Mouse (Mus musculus): Measurements from ENCODE around the gene Trim65. TPM values are rescaled to one million over a fixed set of nuclear protein-coding genes. Genes with fewer than 3 reads are reported as not detected.

The Trim65 gene
- total and polyA plus RNA-seq, 3 experiments: 0.66 to 2.0 (median 1.4) TPM

DNA sequence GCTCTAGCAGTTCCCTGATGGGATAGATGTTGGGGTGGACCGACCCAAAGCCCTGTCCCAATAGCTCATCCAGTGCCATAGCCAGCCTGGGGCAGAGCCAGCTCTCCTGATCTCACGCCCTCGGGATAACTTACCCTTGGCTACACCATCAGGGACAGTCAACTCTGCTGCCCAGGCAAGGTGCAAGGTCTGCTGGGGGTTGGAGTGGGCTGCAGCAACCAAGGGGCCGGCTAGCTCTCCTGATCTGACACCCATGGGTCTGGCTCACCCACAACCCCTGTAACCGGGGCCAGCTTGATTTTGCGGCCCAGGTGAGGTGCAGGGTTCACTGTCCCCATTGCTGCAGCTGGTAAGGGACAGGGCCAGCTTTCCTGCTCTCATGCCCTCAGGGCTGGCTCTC is 39.3 kb downstream of the Trim65 start:
- dilution Hi-C loops (cut with MboI; ENCODE audit: extremely low pct_ligation_motif_present, extremely low pct_unique_long_range_greater_than_20kb, low sequenced_read_pairs) (no loop called here), in situ Hi-C loops (cut with MboI; ENCODE audit: low pct_ligation_motif_present, low pct_unique_long_range_greater_than_20kb, low sequenced_read_pairs) (no loop called here)
- no peak for TF ChIP-seq MXI1 (IDR thresholded peaks at IDR 0.05; ENCODE audit: low read depth, low read length)
- TF ChIP-seq EP300 (IDR thresholded peaks at IDR 0.05; ENCODE audit: low read length): no peak
- no peak for TF ChIP-seq ETS1 (conservative IDR thresholded peaks at IDR 0.05; ENCODE audit: low read depth, low read length)
- TF ChIP-seq ZC3H11A (IDR thresholded peaks at IDR 0.05; ENCODE audit: low read depth, low read length): no peak
- TF ChIP-seq BHLHE40 (IDR thresholded peaks at IDR 0.05; ENCODE audit: low read depth, low read length): no peak
- no peak for TF ChIP-seq CHD1 (IDR thresholded peaks at IDR 0.05; ENCODE audit: low read depth, low read length)
- no peak for TF ChIP-seq SIN3A (IDR thresholded peaks at IDR 0.05; ENCODE audit: low read length)
- TF ChIP-seq MAFK (IDR thresholded peaks at IDR 0.05; ENCODE audit: insufficient replicate concordance, low read length): no peak
- no peak for TF ChIP-seq MAX (IDR thresholded peaks at IDR 0.05; ENCODE audit: low read length)
- no peak for TF ChIP-seq NELFE (IDR thresholded peaks at IDR 0.05; ENCODE audit: low read depth, low read length)
- no peak for TF ChIP-seq IRF4 (IDR thresholded peaks at IDR 0.05; ENCODE audit: low read depth, low read length)
- TF ChIP-seq MYC (IDR thresholded peaks at IDR 0.05; ENCODE audit: low read depth, low read length): no peak
- no peak for TF ChIP-seq RCOR1 (conservative IDR thresholded peaks at IDR 0.05; ENCODE audit: low read depth, low read length)
- H3K27ac ChIP-seq (ENCODE audit: insufficient read depth, low read depth): no peak overlapping the region
- H3K27me3 ChIP-seq (replicated peaks): no peaks in the 10 kb centered on the region
- no peaks in the 10 kb centered on the region for H3K79me2 ChIP-seq (replicated peaks; ENCODE audit: control insufficient read depth, extremely low read depth, insufficient read depth, poor library complexity, severe bottlenecking)
- peaks cover 2% of the 10 kb centered on the region for H3K9me3 ChIP-seq (replicated peaks; ENCODE audit: low read length)
- H3K4me1 ChIP-seq (ENCODE audit: control insufficient read depth in 1 of 2, insufficient read depth in 2 of 2): peaks cover 0 to 12% of the 10 kb centered on the region in 2 experiments; a peak in 2 of 4 replicates
- H3K4me2 ChIP-seq (ENCODE audit: insufficient read depth, low read depth, poor library complexity, severe bottlenecking): no peak overlapping the region
- DNase-seq (ENCODE audit: extremely low read depth): no peak
- no peaks in the 10 kb centered on the region for H3K36me3 ChIP-seq (replicated peaks in 1 of 2; ENCODE audit: control insufficient read depth in 1 of 2, insufficient read depth in 1 of 2, low read length in 1 of 2)
- no peak overlapping the region for H3K4me3 ChIP-seq (replicated peaks in 1 of 3; ENCODE audit: low read depth in 2 of 3, low read length in 2 of 3, poor library complexity in 1 of 3)
- H3K9ac ChIP-seq (ENCODE audit: insufficient read depth, low read depth): no peak overlapping the region

DNA sequence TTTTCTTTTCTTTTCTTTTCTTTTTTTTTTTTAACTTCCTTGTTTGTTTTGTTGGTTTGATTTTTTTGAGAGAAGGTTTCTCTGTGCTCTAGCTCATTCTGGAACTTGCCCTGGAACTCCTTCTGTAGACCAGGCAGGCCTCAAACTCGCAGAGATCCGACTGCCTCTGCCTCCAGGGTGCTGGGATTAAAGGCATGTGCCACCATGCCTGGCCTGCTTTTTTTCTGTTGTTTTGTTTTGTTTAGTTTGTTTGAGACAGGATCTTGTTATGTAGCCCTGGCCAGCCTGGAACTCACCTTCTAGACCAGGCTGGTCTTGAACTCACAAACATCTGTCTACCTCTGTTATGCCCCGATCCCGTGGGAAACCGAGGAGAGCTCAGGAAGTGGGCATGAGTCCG is 41.4 kb downstream of the Trim65 start:
- dilution Hi-C loops (cut with MboI; ENCODE audit: extremely low pct_ligation_motif_present, extremely low pct_unique_long_range_greater_than_20kb, low sequenced_read_pairs): no loop called here
- in situ Hi-C loops (cut with MboI; ENCODE audit: low pct_ligation_motif_present, low pct_unique_long_range_greater_than_20kb, low sequenced_read_pairs): loop anchor here (5.0 kb wide), 1 partner anchor 43 kb away; the partner anchor contains the start of gene Trim65
- Histone ChIP-seq H3K4me3 (replicated peaks in 1 of 3; ENCODE audit: low read depth in 2 of 3, low read length in 2 of 3, poor library complexity in 1 of 3) (no peak overlapping the region), H3K4me2 (ENCODE audit: insufficient read depth, low read depth, poor library complexity, severe bottlenecking) (no peak overlapping the region), H3K9ac (ENCODE audit: insufficient read depth, low read depth) (no peak overlapping the region), H3K27me3 (replicated peaks) (no peaks in the 10 kb centered on the region), H3K79me2 (replicated peaks; ENCODE audit: control insufficient read depth, extremely low read depth, insufficient read depth, poor library complexity, severe bottlenecking) (peaks cover 16% of the 10 kb centered on the region), H3K36me3 (replicated peaks in 1 of 2; ENCODE audit: control insufficient read depth in 1 of 2, insufficient read depth in 1 of 2, low read length in 1 of 2) (peaks cover 0 to 12% of the 10 kb centered on the region in 2 experiments), H3K27ac (ENCODE audit: insufficient read depth, low read depth) (no peak overlapping the region), H3K4me1 (ENCODE audit: control insufficient read depth in 1 of 2, insufficient read depth in 2 of 2) (peaks cover 3 to 29% of the 10 kb centered on the region in 2 experiments), H3K9me3 (replicated peaks; ENCODE audit: low read length) (no peaks in the 10 kb centered on the region)
- no peak for DNase-seq (ENCODE audit: extremely low read depth)
- no peak for TF ChIP-seq ZKSCAN1 (IDR thresholded peaks at IDR 0.05; ENCODE audit: borderline replicate concordance, low read depth, low read length)
- TF ChIP-seq MXI1 (IDR thresholded peaks at IDR 0.05; ENCODE audit: low read depth, low read length): no peak
- no peak for TF ChIP-seq ZC3H11A (IDR thresholded peaks at IDR 0.05; ENCODE audit: low read depth, low read length)
- no peak for TF ChIP-seq MEF2A (IDR thresholded peaks at IDR 0.05; ENCODE audit: borderline replicate concordance, low read depth, low read length)
- TF ChIP-seq RAD21 (IDR thresholded peaks at IDR 0.05; ENCODE audit: low read depth, low read length): no peak
- TF ChIP-seq UBTF (IDR thresholded peaks at IDR 0.05; ENCODE audit: low read depth, low read length): no peak
- no peak for TF ChIP-seq PAX5 (IDR thresholded peaks at IDR 0.05; ENCODE audit: low read length)
- TF ChIP-seq TBP (conservative IDR thresholded peaks at IDR 0.05; ENCODE audit: low read depth, low read length): no peak
- no peak for TF ChIP-seq ZMIZ1 (IDR thresholded peaks at IDR 0.05; ENCODE audit: low read depth, low read length)
- no peak for TF ChIP-seq POLR2AphosphoS2 (IDR thresholded peaks at IDR 0.05; ENCODE audit: low read depth, low read length)
- TF ChIP-seq TCF12 (IDR thresholded peaks at IDR 0.05; ENCODE audit: low read depth, low read length): no peak
- no peak for TF ChIP-seq MAZ (IDR thresholded peaks at IDR 0.05; ENCODE audit: low read depth, low read length)
- TF ChIP-seq CHD1 (IDR thresholded peaks at IDR 0.05; ENCODE audit: low read depth, low read length): no peak
- no peak for TF ChIP-seq RCOR1 (conservative IDR thresholded peaks at IDR 0.05; ENCODE audit: low read depth, low read length)
- no peak for TF ChIP-seq MYC (IDR thresholded peaks at IDR 0.05; ENCODE audit: low read depth, low read length)
- no peak for TF ChIP-seq KAT2A (IDR thresholded peaks at IDR 0.05; ENCODE audit: insufficient replicate concordance, low read length)
